Mouse (Mus musculus): Measurements from ENCODE around the gene Fcnb.

- no peak for TF ChIP-seq TAL1 (IDR thresholded peaks at IDR 0.05; ENCODE audit: low read length)
- TF ChIP-seq GATA1 (IDR thresholded peaks at IDR 0.05; ENCODE audit: low read length), result no peak
These were observed 24.8 kb downstream of the Fcnb start for GRCm38 (mm10) chr2:28059922-28060321.

All from erythroblast, embryonic 14.5 days (primary cell).